Mouse (Mus musculus) olfactory bulb, adult 2 months (tissue): ENCODE results near the gene Ccdc62.

ENCODE experiments used
- CTCF ChIP-seq: fragments of 200-500 bp; IDR thresholded peaks from 2 replicates; pipeline ENCODE4 v1.5.1; 2012; ENCODE audit warnings: low read depth, mild to moderate bottlenecking, low read length, moderate library complexity; ENCODE audit not compliant: insufficient read depth
- POLR2A ChIP-seq: fragments of 200-500 bp; IDR thresholded peaks from 2 replicates; pipeline ENCODE4 v1.6.1; 2012; ENCODE audit warnings: mild to moderate bottlenecking, low read depth, low read length, moderate library complexity; ENCODE audit not compliant: insufficient read depth

- TF ChIP-seq CTCF (no peak), POLR2A (no peak)
These were observed 44.2 kb downstream of the Ccdc62 start for GRCm38 (mm10) chr5:123974616-123975111.
